Mouse (Mus musculus) ES-E14 (cell line): Measurements from ENCODE around the gene Gtf2a2.

Experiments used
- CHD2 ChIP-seq: IDR thresholded peaks from 2 replicates; pipeline ENCODE4 v1.6.1; 2014; ENCODE audit warnings: mild to moderate bottlenecking, low read depth, low read length, inconsistent platforms
- MAFK ChIP-seq: IDR thresholded peaks from 2 replicates; pipeline ENCODE4 v1.6.1; 2014; ENCODE audit warnings: mild to moderate bottlenecking, low read depth, low read length, inconsistent platforms; ENCODE audit not compliant: insufficient read depth
- ZC3H11A ChIP-seq: IDR thresholded peaks from 2 replicates; pipeline ENCODE4 v1.6.1; 2012; ENCODE audit warnings: low read depth, mild to moderate bottlenecking, inconsistent platforms, low read length, borderline replicate concordance
- ZNF384 ChIP-seq: IDR thresholded peaks from 2 replicates; pipeline ENCODE4 v1.6.1; 2012; ENCODE audit warnings: low read depth, low read length, inconsistent platforms

DNA sequence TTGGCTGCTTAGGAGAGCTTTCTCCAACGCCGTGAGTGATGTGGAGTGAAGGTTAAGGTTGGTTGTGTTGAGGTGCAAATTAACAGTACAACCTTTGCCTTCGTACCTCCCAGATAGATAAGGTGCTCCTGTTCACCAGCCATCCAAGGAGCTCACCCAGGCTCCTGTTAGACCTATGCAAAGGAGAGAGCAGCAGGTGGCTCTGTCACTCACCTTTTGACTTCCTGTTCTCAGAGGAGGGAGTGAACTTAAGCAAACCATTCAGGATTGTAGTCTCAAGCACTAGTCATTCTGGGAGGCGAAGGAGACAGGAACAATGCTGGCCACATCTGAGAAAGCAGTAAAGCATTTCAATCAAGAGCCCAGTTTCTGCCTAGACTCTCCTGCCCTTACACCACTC lies 24.3 kb downstream of the Gtf2a2 start:
- TF ChIP-seq ZNF384: no peak
- TF ChIP-seq MAFK: no peak
- no peak for TF ChIP-seq CHD2
- no peak for TF ChIP-seq ZC3H11A
